Mouse (Mus musculus) heart, embryonic 11.5 days (tissue): ENCODE data around the gene Ccnd2. TPM values are rescaled to one million over a fixed set of nuclear protein-coding genes. Genes with fewer than 3 reads are reported as not detected.

Experiments
- ATAC-seq: fragments of 200-750 bp; cut with Nextera tagmentation; replicated peaks from 2 replicates; pipeline ENCODE4 v1.8.0; 2017; ENCODE audit warnings: moderate library complexity; ENCODE audit not compliant: insufficient number of reproducible peaks, low FRiP score, low TSS enrichment
- H3K27ac ChIP-seq: fragments of 300-500 bp; sonication (generic); 2 replicates; pipeline ENCODE4 v1.5.1; 2014; ENCODE audit warnings: mild to moderate bottlenecking, low read depth, low read length
- H3K27me3 ChIP-seq: fragments of 300-500 bp; sonication (generic); 2 replicates; pipeline ENCODE4 v1.6.1; 2014; ENCODE audit warnings: mild to moderate bottlenecking, low read length, mixed read lengths; ENCODE audit not compliant: control insufficient read depth, insufficient read depth
- H3K36me3 ChIP-seq: fragments of 300-500 bp; sonication (generic); 2 replicates; pipeline ENCODE4 v1.6.1; 2014; ENCODE audit warnings: mild to moderate bottlenecking, low read length, moderate library complexity, mixed read lengths; ENCODE audit not compliant: control insufficient read depth, insufficient read depth
- H3K4me1 ChIP-seq: fragments of 300-500 bp; sonication (generic); 2 replicates; pipeline ENCODE4 v1.6.1; 2014; ENCODE audit warnings: low read length; ENCODE audit not compliant: control insufficient read depth, insufficient read depth
- H3K4me2 ChIP-seq: fragments of 300-500 bp; sonication (generic); 2 replicates; pipeline ENCODE4 v1.6.1; 2014; ENCODE audit warnings: mild to moderate bottlenecking, moderate library complexity
- H3K4me3 ChIP-seq: fragments of 300-500 bp; sonication (generic); 2 replicates; pipeline ENCODE4 v1.5.1; 2014; ENCODE audit warnings: low read depth, low read length
- H3K9ac ChIP-seq: fragments of 300-500 bp; sonication (generic); 2 replicates; pipeline ENCODE4 v1.6.1; 2014; ENCODE audit warnings: mild to moderate bottlenecking, low read depth, low read length, moderate library complexity
- H3K9me3 ChIP-seq: fragments of 300-500 bp; sonication (generic); replicated peaks from 2 replicates; pipeline ENCODE4 v1.6.1; 2016; ENCODE audit warnings: low read length; ENCODE audit not compliant: control insufficient read depth
- WGBS: fragments of 180-500 bp; shearing (Covaris S2); extraction: QIAGEN DNeasy Blood & Tissue Kit; methylation state at CpG from one replicate; pipeline ENCODE4 v1.1.7; 2014; ENCODE audit not compliant: insufficient replicate concordance; 5-methylcytosine and 5-hydroxymethylcytosine counted together
- polyA plus RNA-seq: library from polyadenylated mRNA; unstranded; fragments of >200 nt; fragmentation: Nextera tagmentation; extraction: Ambion mirVana; gene quantifications from 2 replicates; pipeline ENCODE4 v1.2.1, GENCODE M21; 2014

Gene Ccnd2
- 712 and 821 TPM in 2 replicates for polyA plus RNA-seq

DNA sequence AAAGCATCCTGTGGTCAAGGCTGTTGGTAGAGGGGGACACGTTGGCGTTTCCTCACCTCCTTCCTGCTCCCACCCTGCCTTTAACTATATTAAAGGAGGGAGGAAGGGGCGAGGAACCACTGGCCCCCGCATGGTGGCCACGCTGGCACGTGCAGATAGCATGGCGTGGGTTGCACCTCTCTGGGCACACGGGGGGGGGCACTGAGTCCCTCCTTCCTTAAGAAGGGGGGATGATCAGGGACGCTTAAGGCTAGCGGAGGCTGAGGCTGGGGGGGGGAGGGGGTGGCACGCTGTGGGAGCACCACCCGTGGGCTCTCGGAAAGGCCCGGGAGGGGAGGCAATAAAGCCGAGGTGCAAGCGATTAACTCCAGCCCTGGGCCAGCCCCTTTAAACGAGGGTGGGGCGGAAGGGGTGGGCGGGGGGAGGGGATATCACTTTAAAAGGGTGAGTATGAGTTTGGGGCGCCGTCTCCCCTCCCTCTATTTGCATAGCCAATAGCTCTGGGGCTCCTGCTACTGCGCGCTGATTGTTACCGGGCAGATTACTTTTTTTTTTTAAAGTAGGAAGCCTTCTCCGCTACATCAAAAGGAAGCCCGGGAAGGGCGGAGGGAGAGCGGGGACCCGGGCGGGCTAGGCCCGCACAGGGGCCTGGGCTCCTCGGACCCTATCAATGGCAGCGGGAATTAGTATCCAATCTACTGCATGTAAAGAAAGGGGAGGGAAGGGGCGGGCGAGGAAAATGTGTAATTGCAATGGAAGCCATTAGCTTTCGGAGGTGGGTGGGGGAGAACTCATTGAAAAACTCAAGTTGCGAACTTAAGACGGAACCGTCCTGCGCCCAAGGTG is at the start of gene Ccnd2:
Gene Ccnd2 (minus strand): TSS at position 88 of the 846 bp plus-strand sequence.
- H3K9ac ChIP-seq, result peak within 1 kb of the TSS; percentile 73
- H3K4me3 ChIP-seq, result peak within 1 kb of the TSS; percentile 69
- H3K9me3 ChIP-seq, result no peaks in the 10 kb centered on the region
- peak within 1 kb of the TSS; percentile 90 for H3K27ac ChIP-seq
- no peaks in the 10 kb centered on the region for H3K36me3 ChIP-seq
- H3K4me1 ChIP-seq, result peaks cover 31% of the 10 kb centered on the region
- peak within 1 kb of the TSS; percentile 80 for H3K4me2 ChIP-seq
- peak; percentile 70 for ATAC-seq
- under 1% methylated on average over 39 of the region's 40 CpGs for WGBS
- H3K27me3 ChIP-seq, result no peaks in the 10 kb centered on the region

- 72% methylated on average over 2 of the region's 2 CpGs for WGBS
- Histone ChIP-seq H3K36me3 (no peaks in the 10 kb centered on the region), H3K9me3 (no peaks in the 10 kb centered on the region), H3K4me2 (no peak overlapping the region), H3K4me1 (no peaks in the 10 kb centered on the region), H3K9ac (no peak overlapping the region), H3K27ac (no peak overlapping the region), H3K4me3 (no peak overlapping the region), H3K27me3 (no peaks in the 10 kb centered on the region)
- ATAC-seq, result no peak
Observed at GRCm38 (mm10) chr6:127196985-127197384, 45.0 kb upstream of the Ccnd2 start.

DNA sequence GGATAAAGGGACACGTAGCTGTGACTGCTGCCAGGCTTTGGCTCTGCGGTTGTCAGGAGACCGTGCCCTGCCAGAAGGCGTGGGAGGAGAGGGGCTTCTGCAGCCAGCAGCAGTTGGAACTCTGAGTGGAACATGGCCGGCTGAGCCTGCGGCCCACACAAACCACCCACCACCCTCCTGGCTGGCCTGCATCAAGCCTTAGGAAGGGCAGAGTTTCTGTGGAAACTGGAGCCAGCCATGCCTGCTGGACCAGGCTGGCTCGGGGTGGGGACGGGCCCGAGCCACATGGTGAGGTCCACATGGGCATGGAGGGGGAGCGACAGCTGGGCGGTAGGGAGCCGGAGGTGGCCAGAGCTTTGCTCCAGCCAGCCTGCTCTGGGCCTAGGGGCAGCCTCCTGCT is 29.3 kb upstream of the Ccnd2 start:
- 61% methylated on average over 12 of the region's 12 CpGs for WGBS
- no peak for ATAC-seq

GRCm38 (mm10) chr6:127179056-127179759 is 27.2 kb upstream of the Ccnd2 start:
- no peak overlapping the region for H3K4me2 ChIP-seq
- no peak overlapping the region for H3K9ac ChIP-seq
- no peaks in the 10 kb centered on the region for H3K9me3 ChIP-seq
- H3K36me3 ChIP-seq, result no peaks in the 10 kb centered on the region
- ATAC-seq, result no peak
- no peaks in the 10 kb centered on the region for H3K27me3 ChIP-seq
- 71% methylated on average over 12 of the region's 12 CpGs for WGBS
- peaks cover 11% of the 10 kb centered on the region for H3K4me1 ChIP-seq
- no peak overlapping the region for H3K4me3 ChIP-seq
- H3K27ac ChIP-seq, result no peak overlapping the region

More for the DNA sequence above, 29.3 kb upstream of the Ccnd2 start:
- Histone ChIP-seq H3K27me3 (no peaks in the 10 kb centered on the region), H3K36me3 (no peaks in the 10 kb centered on the region), H3K9me3 (no peaks in the 10 kb centered on the region), H3K4me2 (no peak overlapping the region), H3K9ac (no peak overlapping the region), H3K27ac (no peak overlapping the region), H3K4me3 (no peak overlapping the region), H3K4me1 (peaks cover 11% of the 10 kb centered on the region)

DNA sequence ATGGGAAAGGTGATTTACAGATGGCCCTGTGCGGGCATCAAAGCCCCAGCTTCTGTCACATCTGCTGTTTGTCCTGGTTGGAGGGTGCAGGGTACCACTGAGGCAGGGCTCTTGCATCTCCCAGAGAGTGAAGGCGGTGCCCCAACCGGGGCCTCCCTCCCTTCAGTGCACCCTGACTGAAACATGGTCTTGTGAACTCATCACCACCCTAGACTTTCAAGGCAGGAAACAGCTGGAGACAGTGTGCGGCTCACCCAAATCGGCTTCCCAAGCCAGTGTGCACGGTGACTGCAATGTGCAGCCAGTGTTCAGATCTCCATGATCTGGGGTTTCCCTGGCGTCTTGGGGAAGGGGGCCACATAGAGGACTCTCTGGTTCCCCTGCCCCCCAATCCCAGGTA is 26.0 kb upstream of the Ccnd2 start:
- Histone ChIP-seq H3K27ac (no peak overlapping the region), H3K36me3 (no peaks in the 10 kb centered on the region)

DNA sequence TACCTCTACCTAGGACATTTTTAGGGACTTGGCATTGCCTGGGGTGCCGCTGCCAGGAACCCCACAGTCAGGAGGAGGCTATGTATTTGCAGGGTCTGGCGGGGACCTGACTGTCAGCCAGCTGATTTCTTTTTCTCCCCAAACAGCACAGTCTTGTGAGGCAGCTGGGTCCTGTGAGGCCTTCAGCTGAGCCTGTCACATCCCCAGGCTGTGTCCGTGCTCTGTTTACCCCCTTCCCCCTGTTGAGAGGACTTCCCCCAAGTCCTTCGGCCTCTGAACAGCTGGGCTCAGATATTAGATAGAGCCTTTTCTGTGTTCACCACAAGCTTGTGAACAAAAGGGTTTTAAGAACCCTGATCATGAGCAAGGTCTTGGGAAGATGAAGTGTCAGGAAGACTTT is 25.4 kb upstream of the Ccnd2 start:
- Histone ChIP-seq H3K27me3 (no peaks in the 10 kb centered on the region), H3K27ac (no peak overlapping the region), H3K4me3 (no peak overlapping the region), H3K4me1 (peaks cover 11% of the 10 kb centered on the region), H3K4me2 (no peak overlapping the region), H3K9me3 (no peaks in the 10 kb centered on the region), H3K36me3 (no peaks in the 10 kb centered on the region), H3K9ac (no peak overlapping the region; the same call in 1 of the 2 replicates)
- WGBS, result 31% methylated on average over 4 of the region's 4 CpGs
- ATAC-seq, result no peak

More for the DNA sequence above, 26.0 kb upstream of the Ccnd2 start:
- no peaks in the 10 kb centered on the region for H3K9me3 ChIP-seq
- ATAC-seq, result no peak
- H3K4me2 ChIP-seq, result no peak overlapping the region
- no peaks in the 10 kb centered on the region for H3K27me3 ChIP-seq
- H3K4me1 ChIP-seq, result peaks cover 11% of the 10 kb centered on the region
- H3K9ac ChIP-seq, result no peak overlapping the region
- H3K4me3 ChIP-seq, result no peak overlapping the region
- 65% methylated on average over 7 of the region's 7 CpGs for WGBS

- H3K27ac ChIP-seq, result no peak overlapping the region
- H3K9ac ChIP-seq, result no peak overlapping the region
- no peaks in the 10 kb centered on the region for H3K27me3 ChIP-seq
- H3K4me1 ChIP-seq, result peaks cover 4% of the 10 kb centered on the region; the same call in 1 of the 2 replicates
- no peaks in the 10 kb centered on the region for H3K36me3 ChIP-seq
- no peaks in the 10 kb centered on the region for H3K9me3 ChIP-seq
- no peak overlapping the region for H3K4me2 ChIP-seq
- no peak for ATAC-seq
- no peak overlapping the region for H3K4me3 ChIP-seq
- WGBS, result 62% methylated on average over 11 of the region's 11 CpGs
Observed at GRCm38 (mm10) chr6:127172461-127172860, 20.5 kb upstream of the Ccnd2 start.

- no peak overlapping the region for H3K9ac ChIP-seq
- H3K27ac ChIP-seq, result no peak overlapping the region
- H3K4me2 ChIP-seq, result no peak overlapping the region
- no peaks in the 10 kb centered on the region for H3K36me3 ChIP-seq
- no peaks in the 10 kb centered on the region for H3K27me3 ChIP-seq
- no peak for ATAC-seq
- H3K4me3 ChIP-seq, result no peak overlapping the region
- WGBS, result 83% methylated on average over 8 of the region's 8 CpGs
- H3K4me1 ChIP-seq, result no peaks in the 10 kb centered on the region
- no peaks in the 10 kb centered on the region for H3K9me3 ChIP-seq
Observed at GRCm38 (mm10) chr6:127170734-127171133, 18.7 kb upstream of the Ccnd2 start.
